In genomic region chr16:56124045-56124444, GRCm38 (mm10) we compare ENCODE assay signal across 17 mouse cellular contexts.
"Had no signal": no experiment of that assay in that cellular context is flagged by ENCODE, and none has a peak within 500 bp of the region (broad histone marks: within the 10 kb centered on the region; RNA-seq: fewer than 3 reads in every experiment).

No protein-coding gene starts in this region.

- H3K9ac ChIP-seq: lung, embryonic 14.5 days; midbrain, embryonic 13.5 days; neural tube, embryonic 13.5 days; neural tube, embryonic 15.5 days had no signal

- DNase-seq: lung, adult 18-20 months; lung, embryonic 14.5 days; lung, postnatal 10 days; lung, postnatal 4 days; retina, postnatal 1 day; right cerebral cortex, adult 18-20 months; right cerebral cortex, postnatal 25 days; right cerebral cortex, postnatal 4 days; spleen, adult 18-20 months; thymus, adult 18-20 months; thymus, postnatal 14 days; thymus, postnatal 36 days had no signal

- H3K4me3 ChIP-seq: midbrain, embryonic 10.5 days; midbrain, embryonic 13.5 days; myocyte; neural tube, embryonic 13.5 days; neural tube, embryonic 15.5 days had no signal

- H3K27me3 ChIP-seq: midbrain, embryonic 13.5 days; neural tube, embryonic 13.5 days; neural tube, embryonic 15.5 days had no signal

- H3K9me3 ChIP-seq: midbrain, embryonic 10.5 days; midbrain, embryonic 13.5 days; neural tube, embryonic 13.5 days; neural tube, embryonic 15.5 days had no signal

- H3K4me2 ChIP-seq: lung, embryonic 14.5 days; midbrain, embryonic 13.5 days; neural tube, embryonic 13.5 days; neural tube, embryonic 15.5 days had no signal

- H3K4me1 ChIP-seq: midbrain, embryonic 10.5 days; midbrain, embryonic 13.5 days; neural tube, embryonic 13.5 days; neural tube, embryonic 15.5 days had no signal

- H3K27ac ChIP-seq: midbrain, embryonic 10.5 days; midbrain, embryonic 13.5 days; neural tube, embryonic 13.5 days; neural tube, embryonic 15.5 days had no signal
